Mouse (Mus musculus): ENCODE data around the gene Ism2. TPM values are rescaled to one million over a fixed set of nuclear protein-coding genes. Genes with fewer than 3 reads are reported as not detected.

Ism2 gene
- polyA plus RNA-seq, 1 experiment from 2014 or later = 0.44 TPM

Small RNA genes lying within 50 kb of the gene (microRNA-seq; reads per million reads assigned to microRNA genes)
- not detected for gene Gm47293

Other genes starting within 250 kb of the Ism2 start
- gene Ngb, start 197.2 kb downstream of the Ism2 start, polyA plus RNA-seq (2015; fragmentation: Nextera tagmentation; extraction: Ambion mirVana) = 0.31 and 0.56 TPM in 2 replicates
- gene Gstz1, start 152.5 kb downstream of the Ism2 start, polyA plus RNA-seq (2015; fragmentation: Nextera tagmentation; extraction: Ambion mirVana) = 29.4 and 31.0 TPM in 2 replicates
- 10.4 and 12.8 TPM in 2 replicates for gene Pomt2, start 151.7 kb downstream of the Ism2 start, polyA plus RNA-seq (2015; fragmentation: Nextera tagmentation; extraction: Ambion mirVana)
- gene Samd15, start 100.0 kb downstream of the Ism2 start, polyA plus RNA-seq (2015; fragmentation: Nextera tagmentation; extraction: Ambion mirVana) = 0.78 and 1.6 TPM in 2 replicates
- 1.6 TPM in 2 replicates for gene Tmed8, start 99.3 kb downstream of the Ism2 start, polyA plus RNA-seq (2015; fragmentation: Nextera tagmentation; extraction: Ambion mirVana)
- 0.47 and 0.74 TPM in 2 replicates for gene Noxred1, start 61.0 kb downstream of the Ism2 start, polyA plus RNA-seq (2015; fragmentation: Nextera tagmentation; extraction: Ambion mirVana)
- gene Vipas39, start 33.4 kb downstream of the Ism2 start, polyA plus RNA-seq (2015; fragmentation: Nextera tagmentation; extraction: Ambion mirVana) = 29.8 and 37.7 TPM in 2 replicates
- 175 and 176 TPM in 2 replicates for gene Ahsa1, start 33.2 kb downstream of the Ism2 start, polyA plus RNA-seq (2015; fragmentation: Nextera tagmentation; extraction: Ambion mirVana)
- 62.8 and 66.7 TPM in 2 replicates for gene Sptlc2, start 88.7 kb upstream of the Ism2 start, polyA plus RNA-seq (2015; fragmentation: Nextera tagmentation; extraction: Ambion mirVana)
- 221 and 261 TPM in 2 replicates for gene Slirp, start 144.2 kb upstream of the Ism2 start, polyA plus RNA-seq (2015; fragmentation: Nextera tagmentation; extraction: Ambion mirVana)
- 33.4 and 35.6 TPM in 2 replicates for gene Alkbh1, start 144.3 kb upstream of the Ism2 start, polyA plus RNA-seq (2015; fragmentation: Nextera tagmentation; extraction: Ambion mirVana)
- gene Snw1, start 172.6 kb upstream of the Ism2 start, polyA plus RNA-seq (2015; fragmentation: Nextera tagmentation; extraction: Ambion mirVana) = 71.0 and 75.3 TPM in 2 replicates
- not detected in 2 replicates for gene Gm5788, start 195.0 kb upstream of the Ism2 start, polyA plus RNA-seq (2015; fragmentation: Nextera tagmentation; extraction: Ambion mirVana)
- not detected in 2 replicates for gene Gm8300, start 214.6 kb upstream of the Ism2 start, polyA plus RNA-seq (2015; fragmentation: Nextera tagmentation; extraction: Ambion mirVana)

Data from heart, embryonic 15.5 days (tissue).